Mouse (Mus musculus): Measurements from ENCODE around the gene Epop. TPM values are rescaled to one million over a fixed set of nuclear protein-coding genes. Genes with fewer than 3 reads are reported as not detected.
A peak's percentile ranks its signal among the peaks of the same experiment; 100 is the strongest.

The Epop gene
- polyA plus RNA-seq (2012; fragmentation: generic; extraction: Trizol), result 15.9 TPM
- long read RNA-seq, experiment 1, transcript Epop-201 (1 exons, 2,314 nt), result major isoform, 6 of 6 reads
- long read RNA-seq, experiment 1, partial matches to known transcripts, result 0 of 6 reads
- long read RNA-seq, experiment 1, other reads (novel, unspliced or antisense), result 0 of 6 reads
- long read RNA-seq, experiment 2, transcript Epop-201 (1 exons, 2,314 nt), result major isoform, 9 of 9 reads
- long read RNA-seq, experiment 2, partial matches to known transcripts, result 0 of 9 reads
- long read RNA-seq, experiment 2, other reads (novel, unspliced or antisense), result 0 of 9 reads

DNA sequence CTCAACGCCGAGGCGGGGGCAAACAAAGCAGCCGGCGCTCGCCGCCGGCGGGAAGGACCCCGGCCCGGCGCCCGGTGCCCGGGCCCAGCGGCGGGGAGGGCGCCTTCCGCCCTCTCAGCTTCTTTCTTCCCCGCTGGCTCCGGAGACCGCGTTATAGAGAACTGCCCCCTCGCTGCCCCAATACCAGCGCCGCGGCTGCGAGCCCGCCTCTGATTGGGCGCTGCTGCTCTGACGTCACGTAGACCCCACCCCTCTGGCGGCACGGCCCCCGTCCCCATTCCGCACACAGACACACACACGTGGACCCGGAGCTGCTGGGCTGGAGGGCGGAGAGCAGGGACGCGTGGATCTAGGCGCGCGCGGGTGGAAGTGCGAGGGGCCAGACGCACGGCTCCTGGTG, at the start of gene Epop:
Gene Epop (minus strand): TSS at position 127 of the 400 bp plus-strand sequence.
- Histone ChIP-seq H3K4me3 (ENCODE audit: insufficient read depth, poor library complexity, severe bottlenecking) (peak within 1 kb of the TSS; percentile 36), H3K79me3 (ENCODE audit: low read depth) (no peaks in the 10 kb centered on the region), H3K79me2 (ENCODE audit: control insufficient read depth, insufficient read depth) (no peaks in the 10 kb centered on the region), H3K27me3 (ENCODE audit: control insufficient read depth, insufficient read depth, insufficient read length) (peaks cover under 1% of the 10 kb centered on the region), H3K36me3 (ENCODE audit: control insufficient read depth, insufficient read depth) (no peaks in the 10 kb centered on the region), H3ac (ENCODE audit: control insufficient read depth, insufficient read length, low read depth) (peak within 1 kb of the TSS; percentile 65)
- TF ChIP-seq MYOG (IDR thresholded peaks at IDR 0.05; ENCODE audit: control insufficient read depth, extremely low read depth, insufficient read length), result no peak
- TF ChIP-seq MAX (IDR thresholded peaks at IDR 0.05), result peak; percentile 94
- TF ChIP-seq FOSL1 (IDR thresholded peaks at IDR 0.05; ENCODE audit: insufficient read depth, low read length, poor library complexity, severe bottlenecking), result no peak
- TF ChIP-seq CTCF (IDR thresholded peaks at IDR 0.05; ENCODE audit: control insufficient read depth, insufficient read depth, insufficient read length), result no peak

DNA sequence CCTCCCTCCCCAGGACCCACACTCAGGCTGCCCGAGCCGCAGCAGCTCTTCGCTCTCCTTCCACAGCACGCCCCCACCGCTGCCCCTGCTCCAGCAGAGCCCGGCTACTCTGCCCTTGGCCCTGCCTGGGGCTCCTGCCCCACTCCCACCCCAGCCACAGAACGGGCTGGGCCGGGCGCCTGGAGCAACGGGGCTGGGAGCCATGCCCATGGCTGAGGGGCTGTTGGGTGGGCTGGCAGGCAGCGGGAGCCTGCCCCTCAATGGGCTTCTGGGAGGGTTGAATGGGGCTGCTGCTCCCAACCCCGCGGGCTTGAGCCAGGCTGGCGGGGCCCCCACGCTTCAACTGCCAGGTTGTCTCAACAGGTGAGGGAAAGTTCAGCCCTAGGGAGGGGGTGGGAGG, 48.8 kb upstream of the Epop start:
- H3K79me3 ChIP-seq (ENCODE audit: low read depth), result no peaks in the 10 kb centered on the region
- no peaks in the 10 kb centered on the region for H3K27me3 ChIP-seq (ENCODE audit: control insufficient read depth, insufficient read depth, insufficient read length)
- H3ac ChIP-seq (ENCODE audit: control insufficient read depth, insufficient read length, low read depth), result no peak overlapping the region
- H3K4me3 ChIP-seq (ENCODE audit: insufficient read depth, poor library complexity, severe bottlenecking), result no peak overlapping the region
- TF ChIP-seq MAX (IDR thresholded peaks at IDR 0.05), result no peak
- no peak for TF ChIP-seq FOSL1 (IDR thresholded peaks at IDR 0.05; ENCODE audit: insufficient read depth, low read length, poor library complexity, severe bottlenecking)
- TF ChIP-seq MYOG (IDR thresholded peaks at IDR 0.05; ENCODE audit: control insufficient read depth, extremely low read depth, insufficient read length), result no peak
- TF ChIP-seq CTCF (IDR thresholded peaks at IDR 0.05; ENCODE audit: control insufficient read depth, insufficient read depth, insufficient read length), result no peak
- TF ChIP-seq MYOD1 (IDR thresholded peaks at IDR 0.05; ENCODE audit: control insufficient read depth, insufficient read length, low read depth), result no peak
- no peak for TF ChIP-seq CEBPB (IDR thresholded peaks at IDR 0.05; ENCODE audit: low read depth)
- TF ChIP-seq USF1 (IDR thresholded peaks at IDR 0.05; ENCODE audit: low read depth), result no peak
- no peaks in the 10 kb centered on the region for H3K79me2 ChIP-seq (ENCODE audit: control insufficient read depth, insufficient read depth)
- H3K36me3 ChIP-seq (ENCODE audit: control insufficient read depth, insufficient read depth), result peaks cover 51% of the 10 kb centered on the region

DNA sequence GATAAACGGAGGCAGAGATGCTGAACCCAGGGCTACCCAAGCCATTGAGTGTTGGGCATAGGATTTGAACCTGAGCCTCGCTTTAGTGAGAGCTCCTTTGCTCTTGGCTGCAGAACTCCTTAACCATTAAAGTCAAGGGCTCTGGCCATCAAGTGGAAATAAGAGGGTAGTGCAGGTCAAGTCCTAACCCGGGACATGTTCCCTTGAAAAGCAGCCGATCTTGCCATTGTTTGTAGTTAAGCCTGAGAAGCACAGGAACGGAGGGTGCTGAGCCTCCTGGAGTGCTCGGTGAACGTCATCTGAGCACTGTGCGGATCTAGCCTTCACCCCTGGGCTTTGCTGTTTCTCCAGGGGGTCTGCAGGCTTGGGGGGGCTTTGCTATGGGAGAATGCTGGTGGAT, 48.3 kb upstream of the Epop start:
- Histone ChIP-seq H3ac (ENCODE audit: control insufficient read depth, insufficient read length, low read depth) (no peak overlapping the region), H3K79me3 (ENCODE audit: low read depth) (no peaks in the 10 kb centered on the region), H3K4me3 (ENCODE audit: insufficient read depth, poor library complexity, severe bottlenecking) (no peak overlapping the region), H3K36me3 (ENCODE audit: control insufficient read depth, insufficient read depth) (peaks cover 55% of the 10 kb centered on the region), H3K27me3 (ENCODE audit: control insufficient read depth, insufficient read depth, insufficient read length) (no peaks in the 10 kb centered on the region), H3K79me2 (ENCODE audit: control insufficient read depth, insufficient read depth) (no peaks in the 10 kb centered on the region)
- TF ChIP-seq CEBPB (IDR thresholded peaks at IDR 0.05; ENCODE audit: low read depth), result no peak
- no peak for TF ChIP-seq MAX (IDR thresholded peaks at IDR 0.05)
- TF ChIP-seq MYOG (IDR thresholded peaks at IDR 0.05; ENCODE audit: control insufficient read depth, extremely low read depth, insufficient read length), result no peak
- no peak for TF ChIP-seq CTCF (IDR thresholded peaks at IDR 0.05; ENCODE audit: control insufficient read depth, insufficient read depth, insufficient read length)
- no peak for TF ChIP-seq USF1 (IDR thresholded peaks at IDR 0.05; ENCODE audit: low read depth)
- no peak for TF ChIP-seq MYOD1 (IDR thresholded peaks at IDR 0.05; ENCODE audit: control insufficient read depth, insufficient read length, low read depth)
- TF ChIP-seq FOSL1 (IDR thresholded peaks at IDR 0.05; ENCODE audit: insufficient read depth, low read length, poor library complexity, severe bottlenecking), result no peak

DNA sequence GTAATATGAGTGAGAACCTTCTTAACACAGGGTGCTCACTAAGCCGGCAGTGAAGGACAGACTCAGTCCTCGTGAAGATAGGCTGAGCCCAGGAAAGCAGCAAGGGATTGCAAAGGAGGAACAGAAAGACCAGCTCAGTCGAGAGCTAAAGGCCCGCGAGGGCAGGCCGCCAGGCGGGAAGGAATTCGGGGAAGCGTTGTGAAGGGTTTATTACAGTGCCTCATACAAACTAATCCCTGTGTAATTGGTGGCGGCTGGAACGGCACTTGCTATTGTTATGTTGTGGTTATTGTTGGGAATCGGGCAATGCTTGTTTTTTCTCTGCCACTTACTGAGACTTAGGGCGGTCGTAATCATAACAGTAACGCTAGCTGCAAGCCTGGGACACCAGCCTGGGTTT, 47.9 kb upstream of the Epop start:
- H3K4me3 ChIP-seq (ENCODE audit: insufficient read depth, poor library complexity, severe bottlenecking), result no peak overlapping the region
- H3K36me3 ChIP-seq (ENCODE audit: control insufficient read depth, insufficient read depth), result peaks cover 60% of the 10 kb centered on the region
- H3K27me3 ChIP-seq (ENCODE audit: control insufficient read depth, insufficient read depth, insufficient read length), result no peaks in the 10 kb centered on the region
- H3K79me2 ChIP-seq (ENCODE audit: control insufficient read depth, insufficient read depth), result no peaks in the 10 kb centered on the region
- TF ChIP-seq CTCF (IDR thresholded peaks at IDR 0.05; ENCODE audit: control insufficient read depth, insufficient read depth, insufficient read length) (no peak), MAX (IDR thresholded peaks at IDR 0.05) (no peak), CEBPB (IDR thresholded peaks at IDR 0.05; ENCODE audit: low read depth) (no peak), USF1 (IDR thresholded peaks at IDR 0.05; ENCODE audit: low read depth) (no peak)
- no peaks in the 10 kb centered on the region for H3K79me3 ChIP-seq (ENCODE audit: low read depth)
- H3ac ChIP-seq (ENCODE audit: control insufficient read depth, insufficient read length, low read depth), result no peak overlapping the region

DNA sequence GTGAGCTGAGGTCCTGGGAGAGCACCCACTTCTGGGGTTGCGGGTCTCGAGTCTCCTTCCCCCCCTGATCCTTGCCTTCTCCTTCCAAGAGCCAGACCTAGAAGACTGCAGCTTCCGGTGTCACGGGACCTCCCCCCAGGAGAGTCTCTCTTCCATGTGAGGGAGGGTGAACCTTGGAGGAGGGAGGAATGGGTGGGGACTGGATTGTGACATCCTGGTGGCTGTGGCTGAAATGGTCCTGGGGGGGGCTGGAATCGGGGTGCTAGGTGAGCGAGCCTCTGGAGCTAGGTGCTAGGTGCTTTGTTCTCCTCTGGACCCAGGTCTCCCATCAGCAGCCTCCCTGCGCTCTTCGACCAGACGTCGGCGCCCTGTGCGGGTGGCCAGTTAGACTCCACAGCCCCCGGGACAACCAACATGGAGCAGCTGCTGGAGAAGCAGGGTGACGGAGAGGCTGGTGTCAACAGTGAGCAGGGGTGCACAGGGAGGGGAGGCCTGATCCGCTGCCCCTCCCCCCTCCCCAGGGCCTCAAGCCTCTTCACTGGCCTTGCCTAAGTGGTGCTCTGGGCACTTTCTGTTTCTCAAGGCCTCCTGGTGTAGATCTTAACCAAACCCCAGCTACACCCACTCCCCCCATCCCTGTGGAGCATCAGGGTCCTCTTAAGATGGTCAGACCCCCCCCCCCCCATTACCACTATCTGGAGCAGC, 46.7 kb upstream of the Epop start:
- no peak overlapping the region for H3K4me3 ChIP-seq (ENCODE audit: insufficient read depth, poor library complexity, severe bottlenecking)
- H3K36me3 ChIP-seq (ENCODE audit: control insufficient read depth, insufficient read depth), result peaks cover 65% of the 10 kb centered on the region
- H3K79me2 ChIP-seq (ENCODE audit: control insufficient read depth, insufficient read depth), result no peaks in the 10 kb centered on the region
- no peak for TF ChIP-seq USF1 (IDR thresholded peaks at IDR 0.05; ENCODE audit: low read depth)
- no peaks in the 10 kb centered on the region for H3K27me3 ChIP-seq (ENCODE audit: control insufficient read depth, insufficient read depth, insufficient read length)
- no peaks in the 10 kb centered on the region for H3K79me3 ChIP-seq (ENCODE audit: low read depth)
- H3ac ChIP-seq (ENCODE audit: control insufficient read depth, insufficient read length, low read depth), result no peak overlapping the region

DNA sequence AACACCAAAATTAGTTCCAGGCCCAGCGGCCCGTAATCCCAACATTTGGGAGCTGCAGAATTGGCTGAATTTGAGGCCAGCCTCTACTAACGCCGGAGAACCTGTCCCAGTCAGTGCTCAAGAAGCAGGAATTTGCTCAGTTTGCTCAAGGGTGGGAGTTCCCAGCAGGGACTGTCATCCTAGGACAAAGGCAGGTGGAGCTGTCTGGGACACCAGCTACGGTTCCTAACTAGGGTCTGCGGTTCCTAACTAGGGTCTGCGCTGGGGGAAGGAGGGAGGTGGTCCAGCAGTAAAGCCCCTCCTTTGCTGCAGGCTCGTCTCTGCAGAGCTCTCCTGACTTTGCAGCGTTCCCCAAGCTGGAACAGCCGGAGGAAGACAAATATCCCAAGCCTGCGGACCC, 43.6 kb upstream of the Epop start:
- Histone ChIP-seq H3K79me2 (ENCODE audit: control insufficient read depth, insufficient read depth) (no peaks in the 10 kb centered on the region), H3K36me3 (ENCODE audit: control insufficient read depth, insufficient read depth) (peaks cover 54% of the 10 kb centered on the region), H3K4me3 (ENCODE audit: insufficient read depth, poor library complexity, severe bottlenecking) (no peak overlapping the region)

More for the DNA sequence above, 43.6 kb upstream of the Epop start:
- H3K27me3 ChIP-seq (ENCODE audit: control insufficient read depth, insufficient read depth, insufficient read length), result no peaks in the 10 kb centered on the region
- TF ChIP-seq USF1 (IDR thresholded peaks at IDR 0.05; ENCODE audit: low read depth) (no peak), CTCF (IDR thresholded peaks at IDR 0.05; ENCODE audit: control insufficient read depth, insufficient read depth, insufficient read length) (no peak), CEBPB (IDR thresholded peaks at IDR 0.05; ENCODE audit: low read depth) (no peak), MAX (IDR thresholded peaks at IDR 0.05) (no peak), FOSL1 (IDR thresholded peaks at IDR 0.05; ENCODE audit: insufficient read depth, low read length, poor library complexity, severe bottlenecking) (no peak), MYOG (IDR thresholded peaks at IDR 0.05; ENCODE audit: control insufficient read depth, extremely low read depth, insufficient read length) (no peak), MYOD1 (IDR thresholded peaks at IDR 0.05; ENCODE audit: control insufficient read depth, insufficient read length, low read depth) (no peak)
- no peaks in the 10 kb centered on the region for H3K79me3 ChIP-seq (ENCODE audit: low read depth)
- no peak overlapping the region for H3ac ChIP-seq (ENCODE audit: control insufficient read depth, insufficient read length, low read depth)

Data from C2C12 (cell line).